Mouse (Mus musculus) A20 (cell line): Measurements from ENCODE around the gene Snph.

Source experiments
- DNase-seq: peaks from one replicate; pipeline ENCODE4 v3.0.0-alpha.2; 2011; ENCODE audit warnings: low read depth, low spot score

Gene Snph

DNA sequence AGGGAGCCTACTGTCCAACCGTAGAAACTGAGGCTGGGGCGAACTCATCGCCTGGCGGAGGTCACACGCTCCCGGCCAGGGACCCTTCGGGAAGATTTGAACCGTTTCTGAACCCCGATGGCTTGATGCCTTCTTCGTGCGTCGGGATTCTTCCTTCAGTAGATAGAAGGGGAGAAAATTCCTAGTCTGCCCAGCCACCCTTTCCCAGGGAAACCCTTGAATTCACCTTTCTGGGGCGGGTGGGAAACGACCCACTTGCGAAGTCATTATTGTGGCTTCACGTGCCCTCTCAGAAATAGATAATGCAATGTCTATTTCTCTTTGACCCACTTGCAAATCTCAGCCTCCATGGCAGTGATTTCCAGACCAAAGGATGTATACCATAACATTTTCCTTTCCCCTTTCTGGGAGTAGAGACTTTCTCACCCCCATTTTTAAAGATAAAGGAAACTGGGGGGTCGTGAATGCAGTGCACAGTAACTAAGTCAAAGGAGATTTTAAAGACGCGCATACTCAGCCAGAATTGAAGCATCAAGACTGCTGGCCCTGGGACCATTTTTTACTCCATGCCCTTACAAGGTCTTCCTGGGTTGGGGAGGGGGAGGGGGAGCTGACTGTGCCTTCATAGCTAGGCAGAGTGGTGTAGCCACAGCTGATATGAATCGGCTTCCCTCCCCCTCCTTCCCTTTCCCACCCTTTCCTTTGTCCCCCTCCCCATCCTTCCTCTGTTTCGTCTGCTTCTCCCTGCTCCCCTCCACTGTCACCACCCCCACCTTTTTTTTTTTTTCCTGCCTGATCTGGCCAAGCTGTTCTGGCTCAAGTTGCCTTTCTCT, 89.1 kb downstream of the Snph start:
- DNase-seq = peak; percentile 72

DNA sequence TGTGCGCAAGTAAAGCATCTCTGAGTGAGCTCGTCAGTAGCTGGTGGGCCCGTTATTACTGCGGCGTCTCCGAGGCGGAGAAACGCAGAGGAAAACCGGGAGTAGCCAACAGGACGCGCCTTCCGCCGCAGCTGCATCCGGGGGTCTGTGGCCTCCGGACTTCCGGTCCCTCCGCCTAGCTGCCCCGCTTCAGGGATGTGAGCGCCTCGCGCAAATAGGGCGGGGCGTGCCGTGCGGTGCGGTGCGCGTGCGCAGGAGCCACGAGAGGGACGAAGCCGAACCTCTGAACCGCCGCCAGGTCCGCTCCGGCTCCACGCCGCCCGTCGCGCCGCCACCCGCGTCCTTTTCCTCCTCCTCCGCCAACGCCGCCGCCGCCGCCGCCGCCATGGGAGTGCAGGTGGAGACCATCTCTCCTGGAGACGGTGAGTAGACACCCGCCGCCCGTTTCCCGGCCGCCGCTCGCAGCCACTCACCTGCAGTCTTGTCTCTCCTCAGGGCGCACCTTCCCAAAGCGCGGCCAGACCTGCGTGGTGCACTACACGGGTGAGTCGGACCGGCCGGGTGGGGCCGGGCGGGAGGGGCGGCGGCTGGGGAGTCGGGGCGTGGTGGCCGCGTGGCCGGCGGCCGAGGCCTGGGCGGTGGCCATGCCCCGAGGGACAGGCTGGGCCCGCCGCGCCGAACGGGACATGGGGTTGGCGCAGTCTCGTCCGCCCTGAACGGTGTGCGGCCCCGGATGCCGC, 89.9 kb downstream of the Snph start, which contains the start of gene Fkbp1a:
TSS of gene Fkbp1a (plus strand) at position 161 of the 740 bp plus-strand sequence.
- DNase-seq = peak; percentile 95
